Mouse (Mus musculus) embryonic fibroblast, embryonic 13.5 days (primary cell): ENCODE data around the gene Usp24.
"Not testable (repeated sequence)": the region's sequence is repeated elsewhere in the genome, so short reads cannot be mapped to it uniquely, and the experiment has no call there.

Experiments used
- CTCF ChIP-seq: IDR thresholded peaks from 2 replicates; pipeline ENCODE4 v1.5.1; 2011; ENCODE audit warnings: mild to moderate bottlenecking, control low read depth, low read length, moderate library complexity, borderline replicate concordance; ENCODE audit not compliant: insufficient read depth
- POLR2A ChIP-seq: IDR thresholded peaks from 2 replicates; pipeline ENCODE4 v1.6.1; 2011; ENCODE audit warnings: low read depth, mild to moderate bottlenecking, control low read depth, low read length, moderate library complexity

- TF ChIP-seq CTCF, POLR2A: not testable (repeated sequence)
Observed at GRCm38 (mm10) chr4:106329171-106329570, 13.2 kb downstream of the Usp24 start.
